Mouse (Mus musculus): ENCODE measurements at regions not wholly inside any gene's neighbourhood (a gene's known extent, or its start where the extent isn't known, plus 50 kb on each side); places are given as distances from the start of the nearest gene placed in this dataset.

DNA sequence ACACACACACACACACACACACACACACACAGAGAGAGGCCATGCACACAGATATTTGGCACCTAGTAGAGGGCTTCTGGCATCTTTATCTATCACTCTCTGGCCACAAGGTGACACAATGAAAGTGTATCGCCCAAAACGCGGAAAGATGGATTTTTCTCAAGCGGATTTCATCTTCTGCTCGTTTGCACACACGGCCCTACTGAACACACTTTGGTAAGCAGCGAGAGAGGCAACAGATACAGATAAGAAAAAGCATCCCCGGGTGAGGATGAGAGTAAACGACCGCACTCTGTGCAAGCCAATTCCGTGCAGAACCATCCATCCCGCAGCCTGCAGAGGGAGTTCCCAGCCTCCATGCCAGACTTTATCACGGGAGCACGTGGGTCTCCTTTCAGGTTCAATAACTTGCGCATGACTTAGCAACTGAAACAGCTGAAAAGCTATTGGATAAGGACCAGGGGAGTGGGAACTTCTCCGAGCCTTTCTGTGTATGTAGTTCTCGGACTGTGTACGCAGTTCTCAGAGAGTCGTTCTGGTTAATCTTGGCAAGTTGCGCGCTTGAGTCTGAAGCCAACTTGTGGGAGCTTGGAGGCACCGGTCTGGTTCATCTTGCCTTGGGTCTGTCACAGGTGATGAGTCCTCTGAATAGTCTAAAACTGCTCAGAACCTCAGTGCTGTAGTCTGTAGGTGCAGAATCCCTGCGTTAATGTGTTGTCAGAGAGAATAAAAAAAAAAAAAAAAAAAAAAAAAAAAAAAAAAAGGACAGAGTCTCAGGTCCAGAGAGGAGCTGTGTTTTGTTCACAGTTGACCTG, 97.2 kb upstream of the Tmem178 start:
- Histone ChIP-seq H3K4me3 (ENCODE audit: low read depth, low read length) (no peak overlapping the region), H3K36me3 (replicated peaks) (no peaks in the 10 kb centered on the region), H3K4me1 (ENCODE audit: insufficient read depth, low read depth, low read length) (no peaks in the 10 kb centered on the region), H3K9me3 (replicated peaks) (peaks cover 27% of the 10 kb centered on the region), H3K27me3 (ENCODE audit: insufficient read depth, low read length) (no peaks in the 10 kb centered on the region)
- no peak for DNase-seq (ENCODE audit: low spot score)
- ATAC-seq (ENCODE audit: extremely low read depth, insufficient number of reproducible peaks, low FRiP score, poor library complexity, severe bottlenecking), result no peak
- TF ChIP-seq GATA2 (IDR thresholded peaks at IDR 0.05; ENCODE audit: borderline replicate concordance, low read depth, low read length), result no peak
- no peak for TF ChIP-seq CTCF (IDR thresholded peaks at IDR 0.05; ENCODE audit: low read depth, low read length)
- TF ChIP-seq GATA1 (IDR thresholded peaks at IDR 0.05; ENCODE audit: borderline replicate concordance, low read length), result no peak
- no peak for TF ChIP-seq POLR2AphosphoS5 (IDR thresholded peaks at IDR 0.05; ENCODE audit: insufficient replicate concordance, low read depth, low read length)
- no peak for TF ChIP-seq TAL1 (conservative IDR thresholded peaks at IDR 0.05; ENCODE audit: low read depth, low read length)

DNA sequence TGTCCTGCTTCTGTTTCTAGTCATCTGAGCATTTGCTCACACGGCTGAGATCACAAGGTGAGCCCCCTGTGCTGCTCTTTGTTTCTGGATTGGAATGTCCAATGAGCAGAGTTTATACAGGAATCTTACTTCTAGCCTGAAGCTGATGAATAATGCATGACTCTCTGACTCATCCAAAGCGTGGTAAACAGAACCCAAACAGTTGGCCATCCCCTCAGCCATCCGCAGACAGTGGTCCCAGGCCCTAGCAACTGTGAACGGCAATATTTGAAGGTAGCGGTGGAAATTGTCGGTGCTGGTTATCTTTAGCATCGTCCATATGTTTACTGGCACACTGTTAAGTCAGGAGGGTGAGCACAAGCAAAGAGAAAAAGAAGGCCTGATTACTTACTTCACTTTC, 99.1 kb upstream of the Tmem178 start:
- DNase-seq (ENCODE audit: low spot score), result no peak
- no peak overlapping the region for H3K4me3 ChIP-seq (ENCODE audit: low read depth, low read length)
- no peak for TF ChIP-seq GATA1 (IDR thresholded peaks at IDR 0.05; ENCODE audit: borderline replicate concordance, low read length)
- no peak for TF ChIP-seq TAL1 (conservative IDR thresholded peaks at IDR 0.05; ENCODE audit: low read depth, low read length)
- no peak for TF ChIP-seq GATA2 (IDR thresholded peaks at IDR 0.05; ENCODE audit: borderline replicate concordance, low read depth, low read length)
- TF ChIP-seq CTCF (IDR thresholded peaks at IDR 0.05; ENCODE audit: low read depth, low read length), result no peak
- no peak for TF ChIP-seq POLR2AphosphoS5 (IDR thresholded peaks at IDR 0.05; ENCODE audit: insufficient replicate concordance, low read depth, low read length)
- H3K4me1 ChIP-seq (ENCODE audit: insufficient read depth, low read depth, low read length), result no peaks in the 10 kb centered on the region
- H3K36me3 ChIP-seq (replicated peaks), result no peaks in the 10 kb centered on the region
- H3K9me3 ChIP-seq (replicated peaks), result peaks cover 30% of the 10 kb centered on the region
- no peak for ATAC-seq (ENCODE audit: extremely low read depth, insufficient number of reproducible peaks, low FRiP score, poor library complexity, severe bottlenecking)
- H3K27me3 ChIP-seq (ENCODE audit: insufficient read depth, low read length), result no peaks in the 10 kb centered on the region

DNA sequence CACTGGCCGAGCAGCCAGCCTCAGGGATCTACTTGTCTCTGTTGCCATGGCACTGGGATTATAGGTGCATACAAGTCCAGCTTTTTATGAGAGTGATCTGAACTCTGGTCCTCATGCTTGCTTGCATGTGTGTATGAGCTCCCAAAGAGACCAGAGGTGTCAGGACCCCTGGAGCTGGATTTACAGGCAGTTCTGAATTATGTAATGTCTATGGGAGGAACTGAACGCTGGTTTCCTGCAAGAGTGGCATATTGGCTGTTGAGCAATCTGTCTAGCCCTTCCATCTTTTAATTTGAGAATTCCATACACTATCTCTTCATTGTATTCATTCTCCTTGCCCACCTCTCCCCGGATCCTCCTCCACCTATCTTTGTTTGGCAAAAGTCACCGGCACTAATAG, 102.5 kb upstream of the Tmem178 start:
- DNase-seq (ENCODE audit: low spot score), result no peak
- H3K27me3 ChIP-seq (ENCODE audit: insufficient read depth, low read length), result no peaks in the 10 kb centered on the region
- TF ChIP-seq POLR2AphosphoS5 (IDR thresholded peaks at IDR 0.05; ENCODE audit: insufficient replicate concordance, low read depth, low read length) (no peak), GATA2 (IDR thresholded peaks at IDR 0.05; ENCODE audit: borderline replicate concordance, low read depth, low read length) (no peak), CTCF (IDR thresholded peaks at IDR 0.05; ENCODE audit: low read depth, low read length) (no peak), TAL1 (conservative IDR thresholded peaks at IDR 0.05; ENCODE audit: low read depth, low read length) (no peak), GATA1 (IDR thresholded peaks at IDR 0.05; ENCODE audit: borderline replicate concordance, low read length) (no peak)
- H3K36me3 ChIP-seq (replicated peaks), result no peaks in the 10 kb centered on the region
- no peak for ATAC-seq (ENCODE audit: extremely low read depth, insufficient number of reproducible peaks, low FRiP score, poor library complexity, severe bottlenecking)
- no peak overlapping the region for H3K4me3 ChIP-seq (ENCODE audit: low read depth, low read length)
- peaks cover 24% of the 10 kb centered on the region for H3K9me3 ChIP-seq (replicated peaks)
- H3K4me1 ChIP-seq (ENCODE audit: insufficient read depth, low read depth, low read length), result no peaks in the 10 kb centered on the region

DNA sequence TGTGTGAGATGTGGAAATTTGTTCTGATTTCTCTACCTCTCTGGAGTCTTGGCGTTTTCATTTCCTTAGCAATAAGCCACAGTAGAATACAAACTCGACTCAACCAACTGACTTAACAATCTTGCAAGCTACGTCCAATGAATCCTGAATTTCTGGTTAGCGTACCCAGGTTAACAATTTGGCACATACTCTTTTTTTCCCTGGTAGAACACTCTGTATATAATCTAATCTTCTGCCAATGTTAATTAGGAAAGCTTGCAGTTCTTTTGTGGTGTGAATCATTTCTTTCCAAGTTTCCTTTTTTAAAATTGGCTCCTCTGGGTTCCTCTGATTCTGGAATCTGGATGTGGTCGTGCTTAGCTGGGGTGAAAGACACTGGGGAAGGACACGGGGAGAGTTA, 103.5 kb upstream of the Tmem178 start:
- no peaks in the 10 kb centered on the region for H3K4me1 ChIP-seq (ENCODE audit: insufficient read depth, low read depth, low read length)
- DNase-seq (ENCODE audit: low spot score), result no peak
- H3K27me3 ChIP-seq (ENCODE audit: insufficient read depth, low read length), result no peaks in the 10 kb centered on the region
- H3K36me3 ChIP-seq (replicated peaks), result no peaks in the 10 kb centered on the region
- no peak overlapping the region for H3K4me3 ChIP-seq (ENCODE audit: low read depth, low read length)
- TF ChIP-seq CTCF (IDR thresholded peaks at IDR 0.05; ENCODE audit: low read depth, low read length), result no peak
- H3K9me3 ChIP-seq (replicated peaks), result peaks cover 22% of the 10 kb centered on the region
- ATAC-seq (ENCODE audit: extremely low read depth, insufficient number of reproducible peaks, low FRiP score, poor library complexity, severe bottlenecking), result no peak

DNA sequence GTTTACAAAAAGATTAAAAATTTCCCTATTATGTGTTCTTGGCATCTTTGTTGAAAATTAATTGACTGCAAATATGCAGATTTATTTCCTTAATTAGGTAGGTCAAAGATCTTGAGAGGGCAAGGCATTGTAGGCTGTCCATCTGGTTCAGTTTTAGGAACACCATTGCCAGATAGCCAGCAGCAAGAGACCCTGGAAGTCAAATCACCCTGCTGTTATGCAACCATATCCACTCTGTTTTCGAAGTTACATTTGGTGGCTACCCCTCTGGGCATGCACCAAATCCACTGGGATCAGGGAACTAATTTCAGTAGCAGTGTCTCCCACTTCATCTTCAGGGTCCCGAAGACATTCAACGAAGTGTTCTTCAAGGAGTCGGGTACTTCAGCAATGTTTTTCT, 104.0 kb upstream of the Tmem178 start:
- ATAC-seq (ENCODE audit: extremely low read depth, insufficient number of reproducible peaks, low FRiP score, poor library complexity, severe bottlenecking), result no peak
- H3K4me3 ChIP-seq (ENCODE audit: low read depth, low read length), result no peak overlapping the region
- no peaks in the 10 kb centered on the region for H3K4me1 ChIP-seq (ENCODE audit: insufficient read depth, low read depth, low read length)
- TF ChIP-seq GATA2 (IDR thresholded peaks at IDR 0.05; ENCODE audit: borderline replicate concordance, low read depth, low read length) (no peak), CTCF (IDR thresholded peaks at IDR 0.05; ENCODE audit: low read depth, low read length) (no peak), TAL1 (conservative IDR thresholded peaks at IDR 0.05; ENCODE audit: low read depth, low read length) (no peak), GATA1 (IDR thresholded peaks at IDR 0.05; ENCODE audit: borderline replicate concordance, low read length) (no peak), POLR2AphosphoS5 (IDR thresholded peaks at IDR 0.05; ENCODE audit: insufficient replicate concordance, low read depth, low read length) (no peak)
- peaks cover 24% of the 10 kb centered on the region for H3K9me3 ChIP-seq (replicated peaks)
- no peaks in the 10 kb centered on the region for H3K27me3 ChIP-seq (ENCODE audit: insufficient read depth, low read length)
- no peaks in the 10 kb centered on the region for H3K36me3 ChIP-seq (replicated peaks)
- no peak for DNase-seq (ENCODE audit: low spot score)

DNA sequence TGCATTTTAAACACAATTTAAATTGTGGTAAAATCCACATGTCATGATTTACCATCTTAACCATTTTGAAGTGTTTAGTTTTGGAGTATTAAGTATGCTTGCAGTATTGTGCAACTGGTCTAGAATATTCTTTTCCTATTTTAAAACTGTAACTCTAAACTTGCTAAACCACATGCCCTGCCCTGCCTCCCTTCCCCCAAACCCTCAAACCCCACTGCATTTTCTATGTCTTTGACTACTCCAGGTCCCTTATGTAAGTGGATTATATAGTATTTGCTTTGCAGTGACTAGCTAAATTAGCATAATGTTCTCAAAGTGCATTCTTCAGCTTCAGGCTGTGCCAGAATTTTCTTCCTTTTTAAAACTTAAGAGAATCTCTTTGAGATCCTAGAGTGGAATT, 106.4 kb upstream of the Map4k3 start:
- Histone ChIP-seq H3K4me1 (ENCODE audit: insufficient read depth, low read depth, low read length) (no peaks in the 10 kb centered on the region), H3K9me3 (replicated peaks) (peaks cover 22% of the 10 kb centered on the region), H3K36me3 (replicated peaks) (no peaks in the 10 kb centered on the region), H3K4me3 (ENCODE audit: low read depth, low read length) (no peak overlapping the region), H3K27me3 (ENCODE audit: insufficient read depth, low read length) (no peaks in the 10 kb centered on the region)
- no peak for ATAC-seq (ENCODE audit: extremely low read depth, insufficient number of reproducible peaks, low FRiP score, poor library complexity, severe bottlenecking)
- no peak for DNase-seq (ENCODE audit: low spot score)
- TF ChIP-seq CTCF (IDR thresholded peaks at IDR 0.05; ENCODE audit: low read depth, low read length), result no peak
- no peak for TF ChIP-seq POLR2AphosphoS5 (IDR thresholded peaks at IDR 0.05; ENCODE audit: insufficient replicate concordance, low read depth, low read length)
- no peak for TF ChIP-seq TAL1 (conservative IDR thresholded peaks at IDR 0.05; ENCODE audit: low read depth, low read length)
- no peak for TF ChIP-seq GATA2 (IDR thresholded peaks at IDR 0.05; ENCODE audit: borderline replicate concordance, low read depth, low read length)
- TF ChIP-seq GATA1 (IDR thresholded peaks at IDR 0.05; ENCODE audit: borderline replicate concordance, low read length), result no peak
